Mouse (Mus musculus) ES-E14 (cell line): Measurements from ENCODE around the gene Srd5a1.

Source experiments
- CHD2 ChIP-seq: IDR thresholded peaks from 2 replicates; pipeline ENCODE4 v1.6.1; 2014; ENCODE audit warnings: mild to moderate bottlenecking, low read depth, low read length, inconsistent platforms
- HCFC1 ChIP-seq: IDR thresholded peaks from 2 replicates; pipeline ENCODE4 v1.6.1; 2012; ENCODE audit warnings: low read length, inconsistent platforms, borderline replicate concordance; ENCODE audit not compliant: insufficient read depth
- ZC3H11A ChIP-seq: IDR thresholded peaks from 2 replicates; pipeline ENCODE4 v1.6.1; 2012; ENCODE audit warnings: low read depth, mild to moderate bottlenecking, inconsistent platforms, low read length, borderline replicate concordance

DNA sequence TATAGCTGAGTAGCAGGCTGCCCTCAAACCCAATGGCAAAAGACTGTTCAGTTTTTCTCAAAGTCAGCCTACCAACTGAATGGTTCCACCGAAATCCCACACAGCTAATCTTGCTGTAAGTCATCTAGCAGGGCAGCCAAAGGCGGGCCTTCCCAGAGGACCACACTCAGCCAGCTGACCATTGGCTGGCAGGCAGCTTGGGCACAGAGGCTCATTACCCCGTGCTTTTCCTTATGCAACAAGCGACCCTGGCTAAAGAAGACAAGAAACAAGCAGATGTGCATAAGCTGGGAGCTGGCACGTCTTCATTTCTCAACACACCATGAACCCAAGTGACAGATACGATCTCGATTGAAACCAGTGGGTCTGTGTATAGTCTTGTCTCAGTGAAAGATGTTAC, 73.9 kb downstream of the Srd5a1 start:
- no peak for TF ChIP-seq CHD2
- no peak for TF ChIP-seq HCFC1
- no peak for TF ChIP-seq ZC3H11A
